Mouse (Mus musculus): ENCODE measurements around the gene Chd9. TPM values are rescaled to one million over a fixed set of nuclear protein-coding genes. Genes with fewer than 3 reads are reported as not detected.
"Not testable (repeated sequence)": the region's sequence is repeated elsewhere in the genome, so short reads cannot be mapped to it uniquely, and the experiment has no call there.

The Chd9 gene
- total RNA-seq, 4 experiments from 2014 or later, result 37.4 to 51.6 (median 46.4) TPM

DNA sequence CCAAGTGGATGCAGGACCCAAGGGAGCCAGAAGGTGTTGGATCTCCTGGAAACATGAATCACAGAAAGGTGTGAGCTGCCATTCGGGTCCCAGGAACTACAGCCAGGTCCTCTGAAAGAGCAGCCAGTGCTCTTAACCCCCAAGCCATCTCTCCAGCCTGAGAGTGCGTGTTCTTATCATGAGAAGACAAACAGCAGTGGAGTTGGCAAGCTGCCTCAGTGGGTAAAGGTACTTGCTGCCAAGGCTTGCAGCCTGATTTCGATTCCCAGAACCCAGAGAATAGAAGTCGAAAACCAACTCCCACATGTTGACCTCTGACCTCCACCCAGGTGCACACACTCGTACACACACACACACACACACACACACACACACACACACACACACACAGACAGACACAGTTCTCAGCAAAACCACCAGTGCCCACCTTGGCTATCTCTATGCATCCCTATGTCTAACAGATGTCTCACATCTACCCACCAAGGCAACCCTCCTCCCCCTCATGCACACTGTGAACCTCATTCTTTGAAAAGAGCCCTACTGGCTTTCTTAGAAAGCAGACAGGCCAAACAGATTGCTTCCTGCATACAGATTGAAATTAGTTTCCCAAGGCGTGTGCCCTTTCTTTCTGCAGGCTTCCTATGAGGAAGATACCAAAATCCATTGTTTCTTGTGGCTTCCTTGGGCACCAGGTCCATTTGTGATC is 43.4 kb downstream of the Chd9 start:
- DNase-seq (ENCODE audit: low spot score), result peak; percentile 43

GRCm38 (mm10) chr8:90873051-90873450 is 44.9 kb downstream of the Chd9 start:
- DNase-seq (ENCODE audit: low spot score), result no peak

DNA sequence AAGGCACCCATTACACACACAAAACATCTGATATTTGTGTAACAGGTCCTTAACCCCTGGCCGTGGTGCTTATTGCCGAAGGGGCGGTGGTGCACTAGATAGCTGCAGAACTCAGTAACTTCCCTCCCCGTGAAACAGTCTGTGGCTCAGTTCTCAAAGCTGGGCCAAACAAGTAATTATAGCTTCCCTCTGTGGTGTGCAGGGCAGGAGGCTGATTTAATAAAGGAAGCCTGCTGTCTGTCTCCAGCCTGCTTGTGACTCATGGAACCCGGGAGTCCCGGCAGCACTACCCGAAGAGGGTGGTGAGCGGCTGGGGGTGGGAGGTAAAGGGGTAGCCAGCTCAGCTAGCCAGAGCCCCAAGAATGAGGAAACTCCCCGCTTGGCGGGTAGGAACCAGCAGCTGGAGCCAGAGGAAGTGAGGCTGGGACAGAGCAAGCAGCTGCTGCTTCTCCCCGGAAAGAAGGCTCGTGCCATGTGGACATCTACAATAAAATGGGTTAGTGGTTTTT is 48.1 kb downstream of the Chd9 start:
- peak; percentile 84 for DNase-seq (ENCODE audit: low spot score)

GRCm38 (mm10) chr8:90876722-90877429 is 48.7 kb downstream of the Chd9 start:
- DNase-seq (ENCODE audit: low spot score), result peak; percentile 84

GRCm38 (mm10) chr8:90877430-90877975 is 49.4 kb downstream of the Chd9 start:
- peak; percentile 38 for DNase-seq (ENCODE audit: low spot score)

DNA sequence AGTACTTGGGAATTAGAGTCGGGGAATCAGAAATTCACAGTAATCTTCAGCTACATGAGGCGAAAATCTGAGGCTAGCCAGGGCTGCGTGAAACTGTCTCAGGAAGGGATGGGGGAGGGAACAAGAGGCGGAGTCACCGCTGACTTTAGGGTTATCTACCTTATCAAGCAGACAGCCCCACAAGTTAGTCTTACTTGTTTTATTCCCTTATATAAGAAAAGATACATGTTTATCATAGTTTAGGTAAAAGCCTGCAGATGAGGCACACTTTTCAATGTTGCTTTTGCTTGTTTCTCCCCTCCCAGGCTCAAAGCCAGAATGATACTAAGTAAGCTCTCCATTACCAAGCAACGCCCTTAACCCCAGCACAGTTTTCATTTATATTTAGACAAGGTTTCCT is 50.4 kb downstream of the Chd9 start:
- no peak for DNase-seq (ENCODE audit: low spot score)

GRCm38 (mm10) chr8:90880041-90880440 is 51.9 kb downstream of the Chd9 start:
- no peak for DNase-seq (ENCODE audit: low spot score)

GRCm38 (mm10) chr8:90881181-90881580 is 53.0 kb downstream of the Chd9 start:
- DNase-seq (ENCODE audit: low spot score), result no peak

DNA sequence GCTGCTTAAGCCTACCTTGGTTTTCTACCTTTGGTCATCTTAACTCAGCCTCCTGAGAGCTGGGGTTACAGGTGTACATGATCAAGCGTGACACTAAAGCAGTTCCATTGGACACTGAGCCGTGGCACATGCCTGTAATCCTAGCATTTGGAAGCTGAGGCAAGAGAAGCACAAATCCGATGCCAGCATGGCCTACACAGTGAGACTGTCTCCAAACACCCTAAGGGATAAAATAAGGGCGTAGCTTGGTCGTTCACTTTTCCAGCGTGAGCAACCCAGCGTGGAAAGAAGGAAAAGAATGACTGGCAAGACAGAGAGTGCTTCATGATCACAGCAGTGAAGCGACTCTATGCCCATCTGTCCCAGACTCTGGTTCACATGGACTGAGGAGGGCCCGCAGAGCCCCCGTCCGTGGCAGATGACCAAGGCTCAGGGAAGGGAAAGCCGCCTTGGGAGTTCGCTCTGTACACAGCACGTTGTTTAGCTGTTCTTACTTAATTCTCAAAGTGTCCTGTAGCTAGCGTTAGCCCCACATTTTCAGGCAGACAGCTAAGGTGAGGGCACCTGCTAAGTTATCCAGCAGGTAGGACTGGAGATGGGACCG is 54.0 kb downstream of the Chd9 start:
- DNase-seq (ENCODE audit: low spot score), result no peak

- no peak for DNase-seq (ENCODE audit: low spot score)
These were observed 57.7 kb downstream of the Chd9 start for GRCm38 (mm10) chr8:90885671-90886368.

DNA sequence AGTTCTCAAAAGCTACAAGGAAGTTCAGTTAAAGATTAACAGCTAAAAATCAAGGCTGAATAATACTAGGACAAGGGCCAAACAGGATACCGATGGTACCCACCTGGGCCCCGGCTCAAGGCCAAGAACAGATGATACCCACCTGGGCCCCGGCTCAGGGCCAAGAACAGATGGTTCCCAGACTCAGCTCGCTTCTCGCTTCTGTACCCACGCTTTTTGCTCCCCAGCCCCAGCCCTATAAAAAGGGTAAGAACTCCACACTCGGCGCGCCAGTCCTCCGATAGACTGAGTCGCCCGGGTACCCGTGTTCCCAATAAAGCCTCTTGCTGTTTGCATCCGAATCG is 58.2 kb downstream of the Chd9 start:
- DNase-seq (ENCODE audit: low spot score), result not testable (repeated sequence)

GRCm38 (mm10) chr8:90887328-90887727 is 59.2 kb downstream of the Chd9 start:
- not testable (repeated sequence) for DNase-seq (ENCODE audit: low spot score)

GRCm38 (mm10) chr8:90891872-90892578 is 63.9 kb downstream of the Chd9 start:
- DNase-seq (ENCODE audit: low spot score), result no peak

GRCm38 (mm10) chr8:90892579-90892919 is 64.4 kb downstream of the Chd9 start:
- DNase-seq (ENCODE audit: low spot score), result no peak

DNA sequence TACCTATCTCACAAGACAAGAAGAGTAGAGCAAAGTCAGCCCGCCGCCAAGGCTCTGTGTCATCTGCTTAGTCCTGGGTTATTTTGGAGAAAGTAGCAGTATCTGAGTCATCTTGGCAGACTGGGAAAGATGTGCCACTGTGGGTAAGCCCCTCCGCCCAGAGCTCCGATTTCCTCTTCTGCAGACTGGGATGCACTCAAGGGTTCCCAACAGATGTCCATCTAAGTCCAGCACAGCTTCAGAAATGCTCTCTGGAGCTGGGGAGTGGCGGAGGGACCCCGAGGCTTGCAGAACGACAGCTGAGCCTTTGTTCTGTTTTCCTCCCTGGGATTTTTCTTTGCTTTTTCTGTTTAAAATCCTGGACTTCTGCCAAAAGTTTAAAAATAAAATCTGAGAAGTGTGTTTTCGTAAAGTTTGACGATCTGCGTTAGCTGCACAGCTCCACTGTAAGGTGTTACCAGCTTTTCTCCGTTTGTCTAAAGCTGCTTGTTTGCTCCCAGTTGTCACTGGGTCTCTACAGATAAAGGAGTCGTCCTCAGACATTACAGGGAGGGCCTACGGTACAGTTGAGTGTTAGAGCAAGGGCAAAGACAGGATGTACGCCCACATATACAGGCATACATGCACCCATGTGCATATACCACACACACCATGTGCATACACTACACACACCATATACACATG is 66.2 kb downstream of the Chd9 start:
- no peak for DNase-seq (ENCODE audit: low spot score)

- DNase-seq (ENCODE audit: low spot score), result no peak
These were observed 69.2 kb downstream of the Chd9 start for GRCm38 (mm10) chr8:90897343-90897742.

DNA sequence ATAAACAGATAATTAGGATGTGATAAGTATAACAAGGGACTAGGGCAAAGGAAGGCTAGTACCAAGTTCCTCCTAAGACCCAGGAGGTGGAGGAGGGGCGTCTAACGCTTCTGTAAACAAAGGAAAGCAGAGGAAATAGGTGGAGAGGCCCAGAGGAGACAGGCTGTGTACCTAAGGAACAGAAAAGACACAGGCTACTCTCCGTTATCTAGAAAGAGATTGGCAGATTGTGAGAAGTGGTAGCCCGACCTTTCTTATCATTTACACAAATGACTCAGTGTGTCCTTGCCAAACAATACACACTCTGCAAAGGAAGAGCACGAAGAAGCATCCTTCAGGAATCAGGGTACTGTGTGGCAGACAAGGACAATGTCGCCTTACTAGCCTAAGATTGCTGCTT is 70.4 kb downstream of the Chd9 start:
- DNase-seq (ENCODE audit: low spot score), result no peak

DNA sequence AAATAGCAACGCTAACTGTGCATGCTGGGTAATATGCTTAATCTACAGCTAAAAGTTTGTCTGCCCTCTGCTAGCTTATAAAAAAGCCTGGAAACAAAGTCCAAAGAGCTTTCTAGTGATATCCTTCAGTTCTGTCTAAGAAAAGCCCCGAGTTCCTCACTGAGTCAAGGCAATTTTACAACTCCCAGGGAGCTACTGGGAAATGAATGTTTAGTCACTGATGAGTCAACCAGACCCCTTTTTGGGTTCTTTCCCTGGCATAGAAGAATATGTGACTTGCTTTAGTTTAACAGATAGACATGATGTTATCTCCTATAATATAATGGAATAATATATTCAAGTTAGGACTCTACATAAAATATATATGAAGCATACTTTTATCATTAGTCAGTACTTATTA is 73.8 kb downstream of the Chd9 start:
- DNase-seq (ENCODE audit: low spot score), result no peak

- DNase-seq (ENCODE audit: low spot score), result no peak
These were observed 76.1 kb downstream of the Chd9 start for GRCm38 (mm10) chr8:90904171-90904706.

GRCm38 (mm10) chr8:90906922-90907321 is 78.8 kb downstream of the Chd9 start:
- DNase-seq (ENCODE audit: low spot score), result no peak

- DNase-seq (ENCODE audit: low spot score), result peak; percentile 21
These were observed 79.3 kb downstream of the Chd9 start for GRCm38 (mm10) chr8:90907516-90907847.

Data from heart, adult 8-10 months (tissue).